Mouse (Mus musculus) gastrocnemius, postnatal 36 days (tissue): Measurements from ENCODE around the gene S100a3. TPM values are rescaled to one million over a fixed set of nuclear protein-coding genes. Genes with fewer than 3 reads are reported as not detected.

Experiments used
- DNase-seq, 2 experiments: peaks; one replicate each; pipeline ENCODE4 v3.0.0; 2022
- intact Hi-C: fragments of 180-260 bp; cut with DNase I; formaldehyde crosslinking; loops from one replicate; pipeline ENCODE4 v1.15.1; 2025
- total RNA-seq, 2 experiments: library from RNA; stranded (reverse); gene quantifications; 2 replicates each; pipeline ENCODE4 v1.2.3; 2021

The S100a3 gene
- total RNA-seq, 2 experiments from 2014 or later, result not detected

- no peak for DNase-seq
- intact Hi-C loops, result no loop called here
These were observed 8.1 kb upstream of the S100a3 start for GRCm38 (mm10) chr3:90552231-90552630.

- intact Hi-C loops, result no loop called here
- no peak for DNase-seq
These were observed 4.4 kb upstream of the S100a3 start for GRCm38 (mm10) chr3:90555954-90556353.

GRCm38 (mm10) chr3:90574691-90575090 lies 14.3 kb downstream of the S100a3 start:
- intact Hi-C loops, result loop anchor here (5.0 kb wide), 1 partner anchor 32 kb away; no protein-coding TSS in a partner anchor
- peak in 1 of 2 experiments; percentile 57 for DNase-seq

GRCm38 (mm10) chr3:90575320-90575719 lies 14.9 kb downstream of the S100a3 start:
- intact Hi-C loops, result loop anchor here (5.0 kb wide), 1 partner anchor 33 kb away; no protein-coding TSS in a partner anchor
- no peak for DNase-seq

GRCm38 (mm10) chr3:90576351-90577001 lies 16.1 kb downstream of the S100a3 start:
- intact Hi-C loops, result loop anchor here (5.0 kb wide), 1 partner anchor 34 kb away; no protein-coding TSS in a partner anchor
- DNase-seq, result no peak

GRCm38 (mm10) chr3:90579433-90579832 lies 19.1 kb downstream of the S100a3 start:
- DNase-seq, result no peak
- intact Hi-C loops, result loop anchor here (5.0 kb wide), 1 partner anchor 37 kb away; no protein-coding TSS in a partner anchor

GRCm38 (mm10) chr3:90581141-90581540 lies 20.8 kb downstream of the S100a3 start:
- intact Hi-C loops, result no loop called here
- DNase-seq, result no peak

GRCm38 (mm10) chr3:90582156-90582555 lies 21.8 kb downstream of the S100a3 start:
- no peak for DNase-seq
- intact Hi-C loops, result no loop called here

GRCm38 (mm10) chr3:90582556-90582955 lies 22.2 kb downstream of the S100a3 start:
- intact Hi-C loops, result no loop called here
- no peak for DNase-seq

GRCm38 (mm10) chr3:90583893-90584292 lies 23.5 kb downstream of the S100a3 start:
- intact Hi-C loops, result no loop called here
- DNase-seq, result peak in 1 of 2 experiments; percentile 12

GRCm38 (mm10) chr3:90585595-90585994 lies 25.2 kb downstream of the S100a3 start:
- peak; percentile 50 to 63 for DNase-seq
- intact Hi-C loops, result no loop called here

- DNase-seq, result no peak
- intact Hi-C loops, result loop anchor here (2.0 kb wide), 1 partner anchor 29 kb away; no protein-coding TSS in a partner anchor
These were observed 25.8 kb downstream of the S100a3 start for GRCm38 (mm10) chr3:90586016-90586643.

- intact Hi-C loops, result loop anchor here (2.0 kb wide), 1 partner anchor 28 kb away; no protein-coding TSS in a partner anchor
- DNase-seq, result peak; percentile 77 to 78
These were observed 26.5 kb downstream of the S100a3 start for GRCm38 (mm10) chr3:90586906-90587305.

GRCm38 (mm10) chr3:90587361-90588101 lies 27.2 kb downstream of the S100a3 start:
- intact Hi-C loops, result loop anchor here (2.0 kb wide), 1 partner anchor 27 kb away; no protein-coding TSS in a partner anchor
- peak in 1 of 2 experiments; percentile 12 for DNase-seq

GRCm38 (mm10) chr3:90589390-90589789 lies 29.0 kb downstream of the S100a3 start:
- no peak for DNase-seq
- intact Hi-C loops, result no loop called here

- no peak for DNase-seq
- intact Hi-C loops, result no loop called here
These were observed 29.6 kb downstream of the S100a3 start, which contains the start of gene S100a2 for GRCm38 (mm10) chr3:90589947-90590346. S100a2 (plus strand) TSS chr3:90590247.

GRCm38 (mm10) chr3:90594466-90594865 lies 34.1 kb downstream of the S100a3 start:
- DNase-seq, result no peak
- intact Hi-C loops, result no loop called here

- DNase-seq, result no peak
These were observed 35.2 kb downstream of the S100a3 start for GRCm38 (mm10) chr3:90595556-90595955.

GRCm38 (mm10) chr3:90596810-90597209 lies 36.4 kb downstream of the S100a3 start:
- intact Hi-C loops, result no loop called here
- no peak for DNase-seq

More at GRCm38 (mm10) chr3:90595556-90595955, 35.2 kb downstream of the S100a3 start:
- intact Hi-C loops, result no loop called here

- intact Hi-C loops, result no loop called here
These were observed 37.4 kb downstream of the S100a3 start for GRCm38 (mm10) chr3:90597736-90598135.

GRCm38 (mm10) chr3:90598212-90598611 lies 37.8 kb downstream of the S100a3 start:
- intact Hi-C loops, result no loop called here
- DNase-seq, result no peak

More at GRCm38 (mm10) chr3:90597736-90598135, 37.4 kb downstream of the S100a3 start:
- DNase-seq, result no peak
